Mouse (Mus musculus) retina, postnatal 7 days (tissue): ENCODE data around the gene Ntpcr.

Source experiments
- DNase-seq: peaks from one replicate; pipeline ENCODE4 v3.0.0-alpha.2; 2012; ENCODE audit warnings: low read depth, low spot score

Gene Ntpcr

DNA sequence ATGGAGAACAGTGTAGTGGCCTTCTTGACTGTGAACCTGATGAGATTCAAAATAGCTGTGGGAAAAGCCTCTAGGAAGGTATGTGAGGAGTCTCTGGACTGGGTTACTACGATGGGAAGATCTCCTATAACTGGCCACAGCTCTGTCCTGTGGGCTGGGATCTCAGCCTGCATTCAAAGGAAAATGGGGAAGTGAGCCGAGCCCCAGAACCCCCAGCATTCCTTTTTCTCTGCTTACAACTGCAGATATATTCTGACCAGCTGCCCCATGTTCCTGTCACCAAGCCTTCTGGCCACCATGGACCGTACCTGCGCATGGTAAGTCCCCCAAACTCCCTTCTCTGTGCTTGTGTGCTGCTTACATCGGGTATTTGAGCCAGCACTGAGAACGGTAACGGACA lies at the start of gene Ntpcr:
TSS of gene Ntpcr (plus strand) at position 218 of the 400 bp plus-strand sequence.
- no peak for DNase-seq

DNA sequence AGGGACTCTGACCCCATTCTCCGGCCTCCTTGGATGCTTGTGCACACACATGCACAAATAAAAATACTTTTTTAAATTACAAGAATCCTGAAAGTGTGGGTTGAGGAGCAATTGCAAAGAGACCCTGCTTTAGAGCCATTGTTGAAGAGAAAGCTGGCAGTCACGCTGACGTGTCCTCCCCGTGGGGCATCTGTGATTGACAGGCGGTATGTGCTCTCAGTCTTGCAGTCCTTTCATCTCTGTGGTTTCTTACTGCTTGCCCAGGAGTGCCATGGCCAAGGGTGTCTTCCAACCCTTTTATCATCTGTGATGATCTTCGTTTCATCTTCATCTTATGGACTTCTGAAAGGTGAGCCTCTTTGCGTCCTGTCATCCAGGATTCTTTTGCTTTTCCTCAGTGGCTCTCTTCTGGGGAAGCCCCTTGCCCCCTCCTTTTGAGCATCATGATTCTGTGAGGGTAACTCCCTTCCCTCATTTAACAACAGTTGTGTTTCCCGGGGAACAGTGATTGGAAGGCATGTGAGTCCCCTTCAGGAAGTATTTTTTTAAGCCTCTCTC lies 48.8 kb upstream of the Ntpcr start:
- DNase-seq, result no peak

DNA sequence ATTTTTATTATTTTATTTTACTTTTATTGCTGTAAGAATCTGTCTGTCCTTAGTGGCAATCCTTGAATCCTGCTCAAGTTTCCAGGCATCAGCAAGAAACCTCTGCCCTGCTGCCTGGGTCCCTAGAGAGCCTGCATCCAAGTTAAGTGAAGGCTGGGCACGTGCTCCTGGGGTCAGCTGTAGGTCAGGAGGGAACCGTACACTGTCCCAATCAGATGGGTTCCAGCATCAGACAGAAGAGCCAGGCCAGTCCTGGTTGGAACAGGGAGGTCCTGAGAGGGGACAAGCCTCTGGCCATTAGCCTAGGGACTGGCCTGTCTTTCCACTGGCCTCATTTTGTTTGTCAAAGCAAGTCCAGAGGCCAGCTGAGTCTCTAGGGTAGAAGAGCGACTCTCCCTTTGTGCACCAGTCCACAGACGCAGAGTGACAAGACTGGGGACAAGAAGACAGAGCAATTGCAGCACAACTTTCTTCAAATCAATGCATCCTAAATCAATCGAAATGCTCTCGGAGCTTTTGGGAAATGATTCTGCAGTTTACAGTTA lies 44.5 kb upstream of the Ntpcr start:
- no peak for DNase-seq

DNA sequence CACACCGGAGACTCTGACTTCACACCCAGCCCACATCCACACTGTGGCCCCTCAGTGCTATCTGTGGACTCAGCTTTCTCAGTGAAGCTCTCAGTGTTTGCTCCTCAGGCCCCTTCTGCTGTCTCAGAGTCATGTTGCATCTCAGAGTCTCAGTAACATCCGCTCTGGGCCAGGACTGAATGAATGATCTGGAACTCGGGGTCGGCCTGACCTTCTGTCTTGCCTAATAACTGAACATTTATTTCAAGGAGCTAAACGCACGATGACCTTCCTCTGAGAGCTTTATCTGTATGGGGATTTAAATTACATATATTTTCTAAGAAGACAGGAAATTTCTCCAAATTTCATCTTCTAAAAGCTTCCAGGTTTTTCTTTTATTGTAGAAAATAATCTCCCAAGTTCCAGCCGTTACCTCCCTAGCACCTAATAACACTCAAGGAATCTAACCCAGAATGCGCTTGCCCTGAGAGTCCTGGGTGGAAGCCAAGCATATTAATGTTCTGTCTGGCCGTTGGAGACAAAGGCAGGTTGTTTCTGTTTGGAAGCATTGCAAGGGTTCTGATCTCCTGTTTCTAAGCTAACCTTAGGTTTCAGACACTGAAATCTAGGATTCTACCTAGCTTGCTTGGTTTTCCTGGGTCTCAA lies 43.4 kb upstream of the Ntpcr start:
- no peak for DNase-seq

DNA sequence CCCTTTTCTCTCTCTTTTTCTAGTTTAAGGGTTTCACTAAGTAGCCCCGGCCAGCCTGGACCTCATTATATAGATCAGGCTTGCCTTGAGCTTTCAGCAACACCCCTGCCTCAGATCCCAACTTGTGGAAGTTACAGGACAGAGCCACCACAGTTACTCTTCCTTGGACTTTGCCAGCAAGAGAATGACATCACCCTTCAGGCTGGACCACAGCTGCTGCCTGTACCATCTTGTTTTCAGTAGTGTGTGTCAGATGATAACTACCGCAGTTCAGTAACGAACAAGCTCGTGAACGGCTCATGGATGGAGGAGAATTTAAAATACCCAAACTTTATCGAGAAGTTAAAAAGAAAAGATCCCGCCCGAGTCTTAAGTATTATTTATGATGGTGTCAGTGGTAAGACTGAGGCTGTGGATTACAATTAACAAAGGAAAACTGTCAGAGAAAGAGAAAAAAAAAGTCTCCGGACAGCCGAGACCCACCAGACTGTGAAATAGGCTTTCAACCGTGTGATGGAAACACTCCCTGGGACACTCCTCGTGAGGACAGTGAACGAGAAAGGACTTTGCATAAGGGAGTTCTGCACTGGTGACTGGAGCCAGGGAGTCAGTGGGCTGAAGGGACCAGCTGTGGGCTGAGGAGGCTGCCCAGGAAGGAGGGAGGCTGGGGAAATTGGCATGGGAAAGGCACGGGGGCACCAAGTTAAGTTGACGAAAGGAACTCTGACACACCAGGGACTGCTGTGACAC lies 39.4 kb upstream of the Ntpcr start:
- no peak for DNase-seq

DNA sequence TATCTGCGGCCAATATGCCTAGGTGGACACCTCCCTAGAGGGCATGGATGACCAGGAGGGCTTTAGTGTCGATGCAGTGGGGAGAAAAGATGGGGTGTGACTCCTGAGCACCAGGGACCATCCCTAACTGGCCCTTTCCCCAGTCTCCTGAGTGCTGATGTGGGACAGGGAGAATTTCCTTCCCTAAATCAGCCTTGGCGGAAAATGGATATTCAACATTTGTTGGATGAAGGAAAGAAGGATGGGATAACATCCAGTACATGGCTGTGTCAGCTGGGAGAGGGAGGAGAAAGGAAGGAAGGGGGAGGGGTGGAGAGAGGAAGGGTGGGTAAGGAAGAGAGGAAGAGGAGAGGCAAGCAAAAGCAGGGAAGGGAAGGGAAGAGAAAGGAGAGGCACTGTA lies 38.8 kb upstream of the Ntpcr start:
- DNase-seq, result no peak

DNA sequence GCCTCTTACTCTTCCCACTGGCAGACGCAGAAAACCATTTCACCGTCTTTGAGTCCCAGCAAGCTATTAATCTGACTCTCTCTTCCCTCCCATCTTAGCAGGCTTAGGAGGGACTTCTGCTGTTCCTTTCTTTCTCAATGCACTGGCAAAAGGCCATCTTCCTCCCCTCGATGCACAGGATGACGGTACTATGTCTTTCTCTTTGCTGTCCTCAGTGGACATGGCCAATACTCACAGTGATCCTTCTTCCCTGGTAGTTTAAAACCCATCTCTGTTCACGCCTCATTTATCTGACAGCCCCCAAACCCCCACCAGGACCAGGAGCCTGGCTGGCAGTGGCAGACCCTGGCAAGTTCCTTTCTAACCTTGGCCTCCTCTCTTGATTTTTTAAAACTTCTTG lies 37.3 kb upstream of the Ntpcr start:
- no peak for DNase-seq

DNA sequence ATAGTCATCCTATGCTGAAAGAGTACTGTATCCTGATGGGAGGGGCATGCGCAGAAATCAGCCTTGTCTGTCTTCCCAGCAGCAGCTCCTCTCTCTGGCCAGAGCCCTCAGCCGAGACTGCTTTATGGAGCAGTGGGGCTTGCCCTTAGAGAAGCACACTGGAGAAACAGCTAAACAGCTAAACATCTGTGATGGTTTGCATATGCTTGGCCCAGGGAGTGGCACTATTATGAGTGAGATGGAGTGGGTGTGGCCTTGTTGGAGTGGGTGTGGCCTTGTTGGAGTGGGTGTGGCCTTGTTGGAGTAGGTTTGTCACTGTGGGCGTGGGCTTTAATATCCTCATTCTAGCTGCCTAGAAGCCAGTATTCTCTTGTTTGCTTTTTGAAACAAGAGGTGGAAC lies 36.6 kb upstream of the Ntpcr start:
- no peak for DNase-seq

DNA sequence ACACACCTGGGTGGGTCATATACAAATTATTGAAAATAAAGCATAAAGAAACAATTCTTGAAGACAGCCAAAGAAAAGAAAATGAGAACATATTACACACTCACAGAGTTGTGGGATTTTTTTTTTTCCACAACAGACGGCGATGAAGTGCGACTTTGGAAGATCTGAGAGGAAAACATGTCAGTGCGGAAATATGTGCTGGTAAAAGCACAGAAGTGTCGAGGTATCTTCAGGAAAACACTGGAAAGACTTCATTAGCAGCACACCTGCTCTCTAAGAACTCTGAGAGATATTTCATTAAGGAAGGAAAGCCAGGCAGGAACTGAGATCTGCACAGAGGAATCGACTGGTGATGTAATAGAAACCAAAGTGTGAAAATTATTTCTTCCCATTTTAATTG lies 33.8 kb upstream of the Ntpcr start:
- DNase-seq, result no peak

DNA sequence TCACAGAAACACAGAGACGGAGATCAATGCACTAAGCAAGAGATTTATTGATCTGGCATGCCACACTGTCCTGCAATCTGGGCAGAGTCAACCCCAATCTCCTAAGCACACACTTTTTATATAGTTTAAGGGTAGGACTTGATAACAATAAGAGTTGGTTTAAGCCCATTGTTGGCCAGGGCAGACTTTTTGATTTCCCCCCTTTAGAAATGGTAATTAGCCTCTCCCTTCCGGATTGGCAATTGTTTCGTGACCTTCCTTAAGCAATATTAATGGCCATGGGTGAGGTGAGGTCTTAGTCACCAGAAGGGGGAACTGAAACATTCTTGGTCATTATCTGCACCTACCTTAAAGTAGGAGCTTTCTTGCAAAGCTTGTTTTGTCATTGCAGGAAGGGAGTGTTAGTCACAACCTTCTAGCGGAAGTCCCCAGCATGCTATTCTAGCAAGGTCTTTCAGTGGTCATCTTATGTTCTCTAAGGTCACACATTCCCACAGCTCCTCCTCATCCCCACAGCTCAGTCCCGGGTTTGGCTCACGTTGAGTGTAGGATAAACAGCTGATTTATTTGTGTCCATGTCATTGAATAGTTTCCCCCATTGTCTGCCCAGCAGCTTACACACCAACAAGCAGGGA lies 30.3 kb upstream of the Ntpcr start:
- no peak for DNase-seq

DNA sequence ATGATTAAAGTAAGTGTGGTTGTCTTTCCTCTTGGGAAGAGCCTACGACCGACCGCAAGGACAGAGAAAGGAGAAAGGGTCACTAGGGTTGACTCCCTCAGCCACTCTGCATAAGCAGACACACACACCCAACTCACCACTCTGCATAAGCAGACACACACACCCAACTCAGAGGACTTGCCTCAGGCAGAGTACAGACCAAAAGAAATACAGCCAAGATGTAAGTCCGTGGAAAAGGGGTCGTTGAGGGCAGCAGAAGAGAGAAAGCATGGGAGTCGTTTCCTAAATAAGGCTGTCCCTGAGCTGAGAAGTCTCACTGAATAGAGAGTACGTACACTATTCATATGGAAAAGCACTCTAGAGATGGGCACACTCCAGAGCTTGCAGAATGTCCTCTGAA lies 29.4 kb upstream of the Ntpcr start:
- DNase-seq, result no peak

DNA sequence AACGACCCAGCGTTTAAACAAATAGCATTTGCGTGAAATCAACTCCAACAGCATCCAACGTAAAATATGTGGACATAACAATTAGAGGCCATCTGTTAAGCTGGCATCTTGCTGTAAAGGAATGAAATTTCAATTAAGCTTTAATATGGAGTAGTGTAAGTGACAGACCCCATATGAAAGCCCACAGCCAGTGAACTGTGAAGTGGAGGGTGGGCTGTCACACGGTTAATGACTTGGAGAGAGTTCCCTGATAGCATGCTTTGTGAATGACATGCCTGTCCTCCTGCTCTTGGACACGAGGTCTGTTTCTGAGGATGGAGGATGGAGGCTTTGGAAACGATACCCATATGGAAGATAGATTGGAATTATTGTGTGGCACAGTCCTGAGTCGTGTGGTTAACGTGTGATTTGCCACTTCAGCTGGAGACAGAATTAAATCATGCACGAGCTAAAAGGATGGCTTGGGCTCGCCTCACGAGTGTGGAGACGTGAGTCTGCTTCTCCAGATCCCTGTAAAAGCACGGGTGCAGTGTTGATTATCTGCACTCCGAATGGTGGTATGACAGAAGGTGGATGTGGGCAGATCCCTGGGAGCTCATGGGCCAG lies 26.8 kb upstream of the Ntpcr start:
- DNase-seq, result no peak

DNA sequence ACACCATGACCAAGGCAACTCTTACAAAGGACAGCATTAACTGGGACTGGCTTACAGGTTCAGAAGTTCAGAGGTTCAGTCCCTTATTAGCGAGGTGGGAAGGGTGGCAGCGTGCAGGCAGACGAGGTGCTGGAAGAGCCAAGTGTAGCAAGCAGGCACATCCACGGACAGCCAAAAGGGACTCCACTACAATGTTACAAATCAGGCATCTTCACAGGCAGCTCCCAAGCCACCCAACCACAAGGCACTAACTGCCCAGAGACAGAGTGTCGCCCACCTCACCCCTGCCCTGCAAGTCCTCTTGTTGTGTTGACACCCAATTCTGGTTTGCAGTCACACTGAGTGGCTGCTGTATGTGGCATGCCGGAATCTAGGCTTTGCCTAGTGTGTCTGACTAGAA lies 25.3 kb upstream of the Ntpcr start:
- DNase-seq, result no peak

DNA sequence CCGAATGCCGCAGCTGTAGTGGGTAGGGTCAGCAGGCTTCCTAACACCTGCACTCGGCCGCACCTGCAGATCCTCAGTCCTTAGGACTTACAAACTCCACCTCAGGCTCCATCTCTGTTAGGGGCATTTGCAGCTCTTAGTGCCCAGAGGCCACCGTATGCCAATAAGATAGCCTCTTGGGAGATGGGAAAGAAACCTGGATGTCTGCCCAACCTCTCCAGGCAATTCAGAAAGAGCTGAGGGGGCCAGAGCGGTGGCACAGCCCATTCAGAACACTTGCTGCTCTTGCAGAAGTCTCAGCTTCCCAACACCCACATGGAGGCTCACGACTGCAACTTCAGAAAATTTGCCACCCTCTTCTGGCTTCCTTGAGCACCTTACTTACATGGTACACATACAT lies 23.9 kb upstream of the Ntpcr start:
- no peak for DNase-seq

DNA sequence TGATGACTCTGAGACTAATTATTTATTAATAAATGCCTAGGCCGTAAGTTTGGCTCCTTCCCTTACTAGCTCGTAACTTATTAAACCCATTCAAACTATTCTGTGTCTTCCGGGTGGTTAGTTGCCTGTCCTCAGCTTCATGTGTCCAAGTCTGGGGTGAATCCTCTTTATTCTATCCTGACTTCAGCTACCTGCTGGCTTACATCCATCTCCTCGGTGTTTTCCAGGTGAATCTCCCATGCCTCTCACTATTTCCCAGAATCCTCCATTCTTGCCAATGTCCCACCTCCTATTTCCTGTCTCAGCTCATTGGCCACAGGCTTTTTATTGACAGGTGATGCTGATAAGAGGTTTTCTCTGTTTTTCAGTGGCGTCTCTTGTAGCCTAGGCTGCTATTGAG lies 20.6 kb upstream of the Ntpcr start:
- DNase-seq, result no peak

DNA sequence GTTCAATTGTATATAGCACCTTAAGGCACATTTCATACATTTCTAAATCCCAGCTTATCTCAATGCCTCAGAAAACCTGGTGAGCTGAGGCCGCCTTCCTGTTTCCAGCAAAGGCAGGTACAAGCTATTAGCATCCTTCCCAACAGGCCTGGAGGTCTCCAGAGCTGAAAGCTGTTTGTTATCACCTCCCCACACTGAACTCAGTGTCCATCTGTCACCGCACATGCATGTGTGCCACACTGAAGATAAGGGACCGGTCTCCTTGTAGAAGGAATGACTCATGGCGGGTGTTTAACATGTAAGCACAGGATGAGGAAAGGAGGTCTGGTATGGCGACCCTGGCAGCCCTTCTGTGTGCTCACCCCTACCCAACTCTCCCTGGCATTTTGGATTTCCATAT lies 18.2 kb upstream of the Ntpcr start:
- no peak for DNase-seq

DNA sequence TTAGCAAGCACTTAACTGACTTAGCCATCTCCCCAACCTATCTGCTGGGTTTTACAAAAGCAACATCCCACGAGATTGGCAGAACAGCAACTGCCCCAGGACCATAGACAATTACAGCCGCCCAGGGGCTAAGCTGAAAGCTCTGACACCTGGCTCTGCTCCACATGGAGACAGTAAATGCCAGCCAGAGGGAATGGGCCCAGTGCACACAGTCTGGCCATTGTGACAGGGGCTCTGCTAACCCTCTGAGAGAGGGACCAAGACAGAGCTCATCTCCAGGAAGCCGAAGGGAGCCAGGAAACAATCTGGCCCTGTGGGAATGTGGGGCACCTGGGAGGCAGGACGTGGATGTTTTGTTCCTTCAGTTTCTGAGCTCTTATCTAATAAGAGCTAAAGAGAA lies 13.6 kb upstream of the Ntpcr start:
- DNase-seq, result no peak

DNA sequence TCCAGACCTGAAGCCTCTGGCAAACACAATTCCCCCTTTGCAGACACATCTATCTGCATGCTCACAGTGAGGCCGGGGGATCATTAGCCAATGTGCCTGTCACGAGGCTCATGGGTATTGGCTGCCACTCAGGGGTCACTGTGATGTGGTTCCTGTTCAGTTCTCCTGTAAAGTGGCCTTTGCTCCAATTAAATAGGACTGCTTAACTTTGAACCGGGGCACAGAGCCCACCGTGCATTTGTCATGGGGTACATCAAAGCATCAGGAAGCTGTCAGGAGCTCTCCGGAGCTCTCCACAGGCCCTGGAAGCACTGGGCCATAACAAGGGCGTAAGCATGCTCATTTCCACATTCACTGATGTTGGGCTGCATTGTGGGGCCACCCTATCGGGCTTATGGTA lies 13.2 kb upstream of the Ntpcr start:
- no peak for DNase-seq

DNA sequence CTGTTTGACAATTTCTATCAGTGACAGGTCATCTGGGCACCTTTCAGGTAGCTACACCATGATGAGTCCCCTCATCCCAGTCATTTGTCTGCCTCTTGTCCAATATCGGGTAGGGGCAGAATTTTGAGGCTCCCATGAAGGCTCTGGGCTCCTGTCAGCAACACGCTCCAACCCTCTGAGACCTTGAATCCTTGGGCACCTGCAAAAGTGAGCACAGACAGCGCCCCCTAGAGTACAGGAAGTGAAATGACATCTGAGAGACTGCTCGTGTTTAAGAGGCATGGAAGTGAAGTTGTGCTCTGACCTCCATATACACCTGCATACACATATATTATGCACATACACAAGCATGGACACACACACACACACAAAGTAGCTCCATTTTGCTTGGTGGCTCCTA lies 10.8 kb upstream of the Ntpcr start:
- no peak for DNase-seq

DNA sequence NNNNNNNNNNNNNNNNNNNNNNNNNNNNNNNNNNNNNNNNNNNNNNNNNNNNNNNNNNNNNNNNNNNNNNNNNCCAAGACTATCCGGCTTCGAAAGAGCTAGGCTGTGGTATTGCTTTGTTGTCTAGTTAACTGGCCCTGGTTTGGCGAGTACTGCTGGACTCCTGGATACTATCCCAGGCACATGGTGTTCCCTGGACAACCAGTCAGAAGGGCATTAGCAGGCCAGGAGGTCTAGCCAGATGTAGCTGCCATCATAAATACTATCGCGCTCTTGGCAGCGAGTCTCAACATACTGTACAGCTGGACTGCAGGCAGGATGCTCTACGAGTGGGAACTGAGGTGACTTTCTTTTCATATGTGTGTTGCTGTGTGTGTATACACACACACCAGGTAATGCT lies 7.1 kb upstream of the Ntpcr start:
- DNase-seq, result no peak

DNA sequence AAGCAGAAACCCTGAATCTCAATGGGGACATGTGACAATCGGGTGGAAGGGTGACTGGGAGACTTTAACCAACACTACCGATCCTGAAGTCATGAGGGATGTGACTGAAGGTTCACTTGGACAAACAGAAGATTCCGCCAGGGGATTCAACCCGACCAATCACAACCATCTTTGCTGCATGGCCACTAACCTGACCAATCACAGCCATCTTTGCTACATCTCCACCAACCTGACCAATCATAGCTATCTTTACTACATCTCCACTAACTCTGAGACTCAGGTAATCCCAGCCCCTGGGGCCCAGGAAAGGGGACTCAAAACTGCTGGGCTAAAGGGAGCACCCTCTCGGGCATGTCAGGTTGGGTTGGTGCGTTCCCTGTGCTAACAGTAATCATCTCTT lies 6.3 kb upstream of the Ntpcr start:
- DNase-seq, result no peak
